Mouse (Mus musculus) embryonic facial prominence, embryonic 11.5 days (tissue): Measurements from ENCODE around the gene Shoc2. TPM values are rescaled to one million over a fixed set of nuclear protein-coding genes. Genes with fewer than 3 reads are reported as not detected.

Experiments
- ATAC-seq: fragments of 200-750 bp; cut with Nextera tagmentation; replicated peaks from 2 replicates; pipeline ENCODE4 v1.8.0; 2017; ENCODE audit warnings: low read depth; ENCODE audit not compliant: insufficient number of reproducible peaks, low FRiP score, low TSS enrichment
- DNase-seq: peaks from one replicate; pipeline ENCODE4 v3.0.0-alpha.2; 2015; ENCODE audit warnings: low spot score
- H3K27ac ChIP-seq: fragments of 300-500 bp; sonication (generic); replicated peaks from 2 replicates; pipeline ENCODE4 v1.5.1; 2014; ENCODE audit warnings: mild to moderate bottlenecking, low read depth, low read length, control low read depth
- H3K27me3 ChIP-seq: fragments of 300-500 bp; sonication (generic); 2 replicates; pipeline ENCODE4 v1.6.1; 2014; ENCODE audit warnings: mild to moderate bottlenecking, low read length, moderate library complexity, mixed read lengths; ENCODE audit not compliant: control insufficient read depth, insufficient read depth
- H3K36me3 ChIP-seq: fragments of 300-500 bp; sonication (generic); replicated peaks from 2 replicates; pipeline ENCODE4 v1.6.1; 2014; ENCODE audit warnings: low read depth, mild to moderate bottlenecking, low read length, moderate library complexity, mixed read lengths; ENCODE audit not compliant: control insufficient read depth, insufficient read depth
- H3K4me1 ChIP-seq: fragments of 300-500 bp; sonication (generic); 2 replicates; pipeline ENCODE4 v1.6.1; 2014; ENCODE audit warnings: low read length, mixed read lengths; ENCODE audit not compliant: control insufficient read depth, insufficient read depth
- H3K4me2 ChIP-seq: fragments of 300-500 bp; sonication (generic); 2 replicates; pipeline ENCODE4 v1.6.1; 2014; ENCODE audit warnings: low read depth, mild to moderate bottlenecking, control low read depth, low read length, moderate library complexity
- H3K4me3 ChIP-seq: fragments of 300-500 bp; sonication (generic); 2 replicates; pipeline ENCODE4 v1.5.1; 2014; ENCODE audit warnings: low read depth, low read length, control low read depth
- H3K9ac ChIP-seq: fragments of 300-500 bp; sonication (generic); replicated peaks from 2 replicates; pipeline ENCODE4 v1.6.1; 2014; ENCODE audit warnings: mild to moderate bottlenecking, control low read depth, low read length
- H3K9me3 ChIP-seq: fragments of 300-500 bp; sonication (generic); replicated peaks from 2 replicates; pipeline ENCODE4 v1.6.1; 2016; ENCODE audit warnings: mild to moderate bottlenecking, low read length, inconsistent platforms, mixed read lengths; ENCODE audit not compliant: control insufficient read depth
- WGBS: fragments of 180-500 bp; shearing (Covaris S2); extraction: QIAGEN DNeasy Blood & Tissue Kit; methylation state at CpG from one replicate; pipeline ENCODE4 v1.1.7; 2014; 5-methylcytosine and 5-hydroxymethylcytosine counted together
- polyA plus RNA-seq: library from polyadenylated mRNA; unstranded; fragments of >200 nt; fragmentation: Nextera tagmentation; extraction: Ambion mirVana; gene quantifications from 2 replicates; pipeline ENCODE4 v1.2.1, GENCODE M21; 2014

Gene Shoc2
- polyA plus RNA-seq, 1 experiment from 2014 or later: 79.7 TPM

GRCm38 (mm10) chr19:54014999-54015398, 70.9 kb downstream of the Shoc2 start:
- Histone ChIP-seq H3K9ac (no peak overlapping the region), H3K4me3 (no peak overlapping the region), H3K4me1 (no peaks in the 10 kb centered on the region), H3K36me3 (no peaks in the 10 kb centered on the region), H3K9me3 (no peaks in the 10 kb centered on the region), H3K4me2 (no peak overlapping the region), H3K27me3 (no peaks in the 10 kb centered on the region), H3K27ac (no peak overlapping the region)
- DNase-seq (no peak), ATAC-seq (no peak)
- 96% methylated on average over 5 of the region's 5 CpGs for WGBS

GRCm38 (mm10) chr19:54015503-54015902, 71.4 kb downstream of the Shoc2 start:
- 94% methylated on average over 5 of the region's 5 CpGs for WGBS
- no peak overlapping the region for H3K4me2 ChIP-seq
- H3K9me3 ChIP-seq: no peaks in the 10 kb centered on the region
- no peaks in the 10 kb centered on the region for H3K27me3 ChIP-seq
- DNase-seq: no peak
- H3K4me1 ChIP-seq: no peaks in the 10 kb centered on the region
- no peak for ATAC-seq
- no peak overlapping the region for H3K27ac ChIP-seq
- H3K9ac ChIP-seq: no peak overlapping the region
- no peak overlapping the region for H3K4me3 ChIP-seq
- H3K36me3 ChIP-seq: no peaks in the 10 kb centered on the region

GRCm38 (mm10) chr19:54035100-54035499, 91.0 kb downstream of the Shoc2 start:
- H3K4me2 ChIP-seq: no peak overlapping the region
- no peaks in the 10 kb centered on the region for H3K4me1 ChIP-seq
- no peak overlapping the region for H3K27ac ChIP-seq
- ATAC-seq: no peak
- no peak for DNase-seq
- H3K9ac ChIP-seq: no peak overlapping the region
- H3K36me3 ChIP-seq: no peaks in the 10 kb centered on the region
- WGBS: 90% methylated on average over 6 of the region's 6 CpGs
- no peak overlapping the region for H3K4me3 ChIP-seq
- no peaks in the 10 kb centered on the region for H3K9me3 ChIP-seq
- H3K27me3 ChIP-seq: no peaks in the 10 kb centered on the region

- Histone ChIP-seq H3K36me3 (no peaks in the 10 kb centered on the region), H3K27me3 (peaks cover under 1% of the 10 kb centered on the region; the same call in 1 of the 2 replicates), H3K9me3 (no peaks in the 10 kb centered on the region), H3K4me3 (no peak overlapping the region), H3K27ac (no peak overlapping the region), H3K4me2 (no peak overlapping the region), H3K9ac (no peak overlapping the region), H3K4me1 (no peaks in the 10 kb centered on the region)
- ATAC-seq: no peak
- no peak for DNase-seq
- WGBS: 79% methylated on average over 7 of the region's 7 CpGs
Observed at GRCm38 (mm10) chr19:54039441-54039840, 95.3 kb downstream of the Shoc2 start.

- H3K27ac ChIP-seq: no peak overlapping the region
- DNase-seq (no peak), ATAC-seq (no peak)
- 64% methylated on average over 4 of the region's 4 CpGs for WGBS
- no peak overlapping the region for H3K4me3 ChIP-seq
- H3K4me2 ChIP-seq: no peak overlapping the region
- H3K9me3 ChIP-seq: no peaks in the 10 kb centered on the region
- no peaks in the 10 kb centered on the region for H3K36me3 ChIP-seq
- peaks cover 9% of the 10 kb centered on the region for H3K27me3 ChIP-seq
- no peaks in the 10 kb centered on the region; the same call in 1 of the 2 replicates for H3K4me1 ChIP-seq
- no peak overlapping the region for H3K9ac ChIP-seq
Observed at GRCm38 (mm10) chr19:54040356-54041028, 96.4 kb downstream of the Shoc2 start.

GRCm38 (mm10) chr19:54041029-54041367, 96.9 kb downstream of the Shoc2 start:
- 35% methylated on average over 5 of the region's 5 CpGs for WGBS
- peaks cover 2% of the 10 kb centered on the region for H3K4me1 ChIP-seq
- peaks cover 12% of the 10 kb centered on the region for H3K27me3 ChIP-seq
- no peaks in the 10 kb centered on the region for H3K36me3 ChIP-seq
- H3K27ac ChIP-seq: no peak overlapping the region
- no peak overlapping the region for H3K4me3 ChIP-seq
- no peaks in the 10 kb centered on the region for H3K9me3 ChIP-seq
- ATAC-seq (no peak), DNase-seq (no peak)
- no peak overlapping the region for H3K4me2 ChIP-seq
- no peak overlapping the region for H3K9ac ChIP-seq

- WGBS: 65% methylated on average over 5 of the region's 5 CpGs
- Histone ChIP-seq H3K9ac (peak within 1 kb of the TSS; percentile 55), H3K4me1 (peaks cover 8% of the 10 kb centered on the region), H3K27me3 (peaks cover 41% of the 10 kb centered on the region), H3K4me2 (peak within 1 kb of the TSS; percentile 97), H3K27ac (no peak within 1 kb of the TSS), H3K9me3 (no peaks in the 10 kb centered on the region), H3K36me3 (no peaks in the 10 kb centered on the region), H3K4me3 (peak within 1 kb of the TSS; percentile 50)
- ATAC-seq: no peak
- DNase-seq: no peak
Observed at GRCm38 (mm10) chr19:54043851-54044250, 99.7 kb downstream of the Shoc2 start, which contains the start of gene Adra2a. Adra2a (plus strand) TSS chr19:54044151.

- ATAC-seq (peak; percentile 89), DNase-seq (peak; percentile 91)
- H3K4me3 ChIP-seq: peak overlapping the region; percentile 50
- peaks cover 8% of the 10 kb centered on the region for H3K4me1 ChIP-seq
- H3K9me3 ChIP-seq: no peaks in the 10 kb centered on the region
- H3K27me3 ChIP-seq: peaks cover 43% of the 10 kb centered on the region
- peak overlapping the region; percentile 97 for H3K4me2 ChIP-seq
- under 1% methylated on average over 58 of the region's 59 CpGs for whole genome bisulfite sequencing
- H3K27ac ChIP-seq: no peak overlapping the region
- H3K36me3 ChIP-seq: no peaks in the 10 kb centered on the region
- peak overlapping the region; percentile 55 for H3K9ac ChIP-seq
Observed at GRCm38 (mm10) chr19:54044507-54045371, 100.6 kb downstream of the Shoc2 start.
